Mouse (Mus musculus): ENCODE results near the gene Psg27. TPM values are rescaled to one million over a fixed set of nuclear protein-coding genes. Genes with fewer than 3 reads are reported as not detected.

The Psg27 gene
- not detected for total RNA-seq (2023)

GRCm38 (mm10) chr7:18567205-18567604, at the start of gene Psg27:
TSS of gene Psg27 (minus strand) at chr7:18567305.

GRCm38 (mm10) chr7:18616401-18616800, 49.3 kb upstream of the Psg27 start, which contains the start of gene Psg23:
TSS of gene Psg23 (minus strand) at chr7:18616501.

GRCm38 (mm10) chr7:18532169-18532568, 34.9 kb downstream of the Psg27 start, which contains the start of gene Psg25:
TSS of gene Psg25 (minus strand) at chr7:18532269.

Other genes with a start within 250 kb of the Psg27 start
- not detected for gene Psg18, start 212.3 kb downstream of the Psg27 start, total RNA-seq (2023)
- not detected for gene Psg28, start 135.3 kb downstream of the Psg27 start, total RNA-seq (2023)
- gene Psg26, start 83.1 kb downstream of the Psg27 start, total RNA-seq (2023): not detected
- not detected for gene Psg25, start 35.0 kb downstream of the Psg27 start, total RNA-seq (2023)
- gene Psg23, start 49.2 kb upstream of the Psg27 start, total RNA-seq (2023): not detected
- gene Psg21, start 89.4 kb upstream of the Psg27 start, total RNA-seq (2023): not detected
- gene Psg20, start 118.9 kb upstream of the Psg27 start, total RNA-seq (2023): not detected
- not detected for gene Psg22, start 150.8 kb upstream of the Psg27 start, total RNA-seq (2023)
- not detected for gene Psg19, start 231.2 kb upstream of the Psg27 start, total RNA-seq (2023)

All from CD4-positive naive resting alpha-beta T cell, adult 76 days (primary cell).